Mouse (Mus musculus) hindbrain, postnatal 0 days (tissue): ENCODE measurements around the gene Slc9a5. TPM values are rescaled to one million over a fixed set of nuclear protein-coding genes. Genes with fewer than 3 reads are reported as not detected.

Experiments used
- ATAC-seq: fragments of 200-750 bp; cut with Nextera tagmentation; 2 replicates; pipeline ENCODE4 v1.8.0; 2017; ENCODE audit warnings: mild to moderate bottlenecking, moderate TSS enrichment, moderate library complexity
- DNase-seq: peaks from one replicate; pipeline ENCODE4 v3.0.0-alpha.2; 2015; ENCODE audit warnings: low spot score
- H3K27ac ChIP-seq: fragments of 300-500 bp; sonication (generic); 2 replicates; pipeline ENCODE4 v1.5.1; 2014; ENCODE audit warnings: mild to moderate bottlenecking
- H3K27me3 ChIP-seq: fragments of 300-500 bp; sonication (generic); 2 replicates; pipeline ENCODE4 v1.6.1; 2014; ENCODE audit warnings: low read length, mixed read lengths; ENCODE audit not compliant: insufficient read depth
- H3K36me3 ChIP-seq: fragments of 300-500 bp; sonication (generic); 2 replicates; pipeline ENCODE4 v1.6.1; 2014; ENCODE audit warnings: low read length, mixed read lengths; ENCODE audit not compliant: insufficient read depth
- H3K4me1 ChIP-seq: fragments of 300-500 bp; sonication (generic); 2 replicates; pipeline ENCODE4 v1.6.1; 2014; ENCODE audit warnings: antibody characterized with exemption, low read length, mixed read lengths; ENCODE audit not compliant: insufficient read depth
- H3K4me2 ChIP-seq: fragments of 300-500 bp; sonication (generic); 2 replicates; pipeline ENCODE4 v1.6.1; 2014; ENCODE audit warnings: low read depth, mild to moderate bottlenecking, low read length, moderate library complexity, mixed read lengths
- H3K4me3 ChIP-seq: fragments of 300-500 bp; sonication (generic); 2 replicates; pipeline ENCODE4 v1.5.1; 2014; ENCODE audit warnings: low read length
- H3K9ac ChIP-seq: fragments of 300-500 bp; sonication (generic); replicated peaks from 2 replicates; pipeline ENCODE4 v1.6.1; 2014; ENCODE audit warnings: mild to moderate bottlenecking, low read length, moderate library complexity, mixed read lengths
- H3K9me3 ChIP-seq: fragments of 300-500 bp; sonication (generic); 2 replicates; pipeline ENCODE4 v1.6.1; 2016; ENCODE audit warnings: low read length, mixed read lengths
- CTCF ChIP-seq: IDR thresholded peaks from 2 replicates; pipeline ENCODE4 v1.5.1; 2016; ENCODE audit warnings: antibody characterized with exemption, control low read depth, low read depth
- WGBS: fragments of 180-500 bp; shearing (Covaris S2); extraction: QIAGEN DNeasy Blood & Tissue Kit; methylation state at CpG from one replicate; pipeline ENCODE4 v1.1.7; 2014; 5-methylcytosine and 5-hydroxymethylcytosine counted together
- polyA plus RNA-seq: library from polyadenylated mRNA; unstranded; fragments of >200 nt; fragmentation: Nextera tagmentation; extraction: Ambion mirVana; gene quantifications from 2 replicates; pipeline ENCODE4 v1.2.1, GENCODE M21; 2015
- total RNA-seq: library from RNA; depleted of rRNA; stranded (reverse); fragments of >200 nt; gene quantifications from 2 replicates; pipeline ENCODE4 v1.2.3, GENCODE M21; 2014

Slc9a5 gene
- total and polyA plus RNA-seq, 2 experiments from 2014 or later: 10.6 to 28.6 TPM

DNA sequence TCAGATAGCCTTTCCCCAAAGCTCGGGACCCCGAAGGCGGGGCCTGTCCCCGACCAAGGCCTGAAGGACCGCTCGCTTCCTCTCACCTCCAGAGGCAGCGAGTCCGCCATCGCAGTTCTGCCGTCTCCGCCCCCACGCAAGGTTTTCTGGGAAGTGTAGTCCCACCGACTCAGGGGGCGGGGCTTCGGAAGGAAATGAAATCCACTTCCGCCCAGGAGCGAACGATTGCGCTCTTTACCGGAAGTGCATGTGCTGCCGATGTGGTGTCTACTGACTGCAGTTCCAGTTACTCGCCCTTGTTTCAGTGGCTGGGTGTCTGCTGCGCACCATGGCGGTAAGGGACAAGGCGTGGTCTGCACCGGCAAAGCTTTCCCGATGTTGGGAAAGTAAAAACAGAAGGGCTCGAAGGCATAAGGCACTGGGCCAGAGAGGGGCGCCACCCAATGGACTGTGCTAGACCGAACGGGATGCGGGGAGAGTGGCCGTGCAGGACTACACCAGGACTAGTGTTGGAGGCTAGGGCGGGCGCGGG is 22.4 kb upstream of the Slc9a5 start, which contains the start of the genes Lrrc29 and Tmem208:
TSS of gene Lrrc29 (minus strand) at position 138 of the 532 bp plus-strand sequence.
TSS of gene Tmem208 (plus strand) at position 214 of the 532 bp plus-strand sequence.
- peaks cover 19% of the 10 kb centered on the region for H3K4me1 ChIP-seq
- H3K9ac ChIP-seq: peak within 1 kb of the TSS; percentile 89
- peak within 1 kb of the TSS; percentile 77 for H3K27ac ChIP-seq
- peaks cover 38% of the 10 kb centered on the region for H3K36me3 ChIP-seq
- no peaks in the 10 kb centered on the region for H3K27me3 ChIP-seq
- peak; percentile 74 for TF ChIP-seq CTCF
- DNase-seq: peak; percentile 98
- peak within 1 kb of the TSS; percentile 87 for H3K4me3 ChIP-seq
- ATAC-seq: peak; percentile 94
- H3K9me3 ChIP-seq: no peaks in the 10 kb centered on the region
- WGBS: under 1% methylated on average over 36 of the region's 36 CpGs
- peak within 1 kb of the TSS; percentile 95 for H3K4me2 ChIP-seq

DNA sequence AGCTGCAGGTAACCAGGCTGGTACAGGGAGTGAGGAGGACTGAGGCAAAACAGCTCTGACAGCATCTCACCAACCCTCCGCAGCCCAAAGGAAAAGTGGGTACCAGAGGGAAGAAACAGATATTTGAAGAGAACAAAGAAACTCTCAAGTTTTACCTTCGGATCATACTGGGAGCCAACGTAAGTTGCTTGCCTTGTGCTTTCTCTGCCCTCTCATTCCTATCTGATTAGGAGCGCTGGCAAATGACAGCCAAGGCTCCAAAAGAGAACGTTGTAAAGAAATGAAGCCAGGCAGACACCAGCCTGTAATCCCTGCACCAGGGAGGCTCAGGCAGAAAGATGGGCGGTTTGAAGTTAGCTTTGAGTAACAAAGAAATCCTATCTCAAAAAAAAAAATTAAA is 21.7 kb upstream of the Slc9a5 start:
- Histone ChIP-seq H3K27ac (peak overlapping the region; percentile 77), H3K4me3 (peak overlapping the region; percentile 87), H3K4me2 (peak overlapping the region; percentile 95), H3K9ac (peak overlapping the region; percentile 89), H3K27me3 (no peaks in the 10 kb centered on the region), H3K36me3 (peaks cover 38% of the 10 kb centered on the region), H3K9me3 (no peaks in the 10 kb centered on the region), H3K4me1 (peaks cover 19% of the 10 kb centered on the region)
- no peak for TF ChIP-seq CTCF
- 37% methylated on average over 6 of the region's 6 CpGs for WGBS
- DNase-seq (no peak), ATAC-seq (no peak)

DNA sequence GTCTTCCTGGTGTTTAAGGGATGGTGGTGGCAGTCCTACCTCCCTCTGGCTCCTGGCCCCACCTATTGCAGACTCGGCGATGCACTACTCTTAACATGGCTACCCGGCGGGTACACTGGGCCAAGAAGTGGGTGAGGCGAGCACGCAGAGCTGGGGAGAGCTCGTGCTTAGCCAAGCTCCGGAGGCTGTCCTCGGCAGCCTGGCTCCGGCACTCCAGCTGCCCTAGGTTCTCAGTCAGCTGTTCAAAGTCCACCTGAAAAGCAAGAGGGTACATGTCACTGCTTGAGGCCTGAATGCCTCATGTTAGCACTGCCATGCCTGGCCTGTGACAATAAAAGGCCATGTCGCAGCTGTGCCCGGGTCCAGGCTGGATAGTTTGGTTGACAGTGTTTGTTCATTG is 18.3 kb upstream of the Slc9a5 start:
- peaks cover 32% of the 10 kb centered on the region for H3K36me3 ChIP-seq
- no peak overlapping the region for H3K4me3 ChIP-seq
- ATAC-seq (no peak), DNase-seq (no peak)
- TF ChIP-seq CTCF: no peak
- H3K27ac ChIP-seq: no peak overlapping the region
- H3K27me3 ChIP-seq: no peaks in the 10 kb centered on the region
- H3K9me3 ChIP-seq: no peaks in the 10 kb centered on the region
- peaks cover 11% of the 10 kb centered on the region for H3K4me1 ChIP-seq
- no peak overlapping the region for H3K9ac ChIP-seq
- H3K4me2 ChIP-seq: no peak overlapping the region
- WGBS: 95% methylated on average over 12 of the region's 12 CpGs

GRCm38 (mm10) chr8:105331469-105331868 is 17.2 kb upstream of the Slc9a5 start:
- Histone ChIP-seq H3K27me3 (no peaks in the 10 kb centered on the region), H3K36me3 (peaks cover 32% of the 10 kb centered on the region), H3K4me2 (no peak overlapping the region), H3K4me1 (0 out of 2 replicates have a peak, but pooled peaks cover 9% of the 10 kb centered on the region), H3K9me3 (no peaks in the 10 kb centered on the region), H3K27ac (no peak overlapping the region), H3K4me3 (no peak overlapping the region), H3K9ac (no peak overlapping the region)
- 94% methylated on average over 22 of the region's 22 CpGs for WGBS
- DNase-seq (no peak), ATAC-seq (no peak)
- TF ChIP-seq CTCF: no peak

DNA sequence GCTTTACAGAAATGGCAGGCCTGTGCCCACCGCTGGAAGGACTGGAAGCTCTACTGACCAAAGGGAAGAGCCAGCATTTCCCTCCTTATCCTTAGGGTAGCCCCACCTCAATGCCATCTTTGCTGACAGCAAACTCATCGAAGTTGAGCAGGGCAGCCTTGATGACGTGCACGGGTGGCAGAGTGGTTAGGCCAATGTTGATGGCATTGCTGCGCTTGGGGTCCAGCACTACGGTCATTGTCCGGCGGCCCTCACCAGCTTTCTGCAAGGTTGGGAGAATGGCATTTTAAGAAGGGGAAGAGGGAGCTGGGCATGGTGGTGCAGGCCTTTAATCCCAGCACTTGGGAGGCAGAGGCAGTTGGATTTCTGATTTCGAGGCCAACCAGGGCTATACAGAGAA is 16.7 kb upstream of the Slc9a5 start:
- Histone ChIP-seq H3K4me3 (no peak overlapping the region), H3K9me3 (no peaks in the 10 kb centered on the region), H3K9ac (no peak overlapping the region), H3K4me1 (0 out of 2 replicates have a peak, but pooled peaks cover 6% of the 10 kb centered on the region), H3K36me3 (peaks cover 32% of the 10 kb centered on the region), H3K27me3 (no peaks in the 10 kb centered on the region), H3K27ac (no peak overlapping the region), H3K4me2 (no peak overlapping the region)
- TF ChIP-seq CTCF: no peak
- DNase-seq (no peak), ATAC-seq (no peak)
- 94% methylated on average over 9 of the region's 9 CpGs for WGBS

- 0 out of 2 replicates have a peak, but pooled peaks cover under 1% of the 10 kb centered on the region for H3K4me1 ChIP-seq
- no peaks in the 10 kb centered on the region for H3K27me3 ChIP-seq
- no peak overlapping the region for H3K9ac ChIP-seq
- no peak for TF ChIP-seq CTCF
- H3K9me3 ChIP-seq: no peaks in the 10 kb centered on the region
- ATAC-seq (no peak), DNase-seq (no peak)
- 83% methylated on average over 2 of the region's 2 CpGs for WGBS
- H3K4me3 ChIP-seq: no peak overlapping the region
- no peak overlapping the region for H3K27ac ChIP-seq
- H3K36me3 ChIP-seq: peaks cover 32% of the 10 kb centered on the region
- no peak overlapping the region for H3K4me2 ChIP-seq
These were observed 16.1 kb upstream of the Slc9a5 start for GRCm38 (mm10) chr8:105332523-105332922.
